ENCODE assay signal across 1 mouse cellular context in the genomic region with DNA sequence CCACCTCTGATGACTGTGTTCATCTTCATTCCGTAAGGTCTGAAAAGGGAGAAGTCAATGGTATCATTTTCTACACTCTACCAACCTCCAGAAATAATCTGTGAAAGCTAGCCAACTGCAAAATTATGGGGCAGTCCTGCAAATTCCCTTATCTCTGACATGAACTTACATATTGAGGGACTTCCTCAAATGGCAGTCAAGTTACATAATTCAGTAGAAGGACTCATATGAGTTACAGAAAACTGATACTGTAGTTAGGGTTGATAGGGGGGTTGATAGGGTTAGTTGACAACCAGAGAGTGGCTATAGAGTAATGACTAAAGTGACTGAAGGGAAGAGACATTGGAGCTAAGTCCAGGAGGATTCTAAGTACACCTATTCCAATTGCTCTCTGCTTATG.
TF ChIP-seq lines count a peak whose summit lies in the region.

No protein-coding gene starts in this region.

TF ChIP-seq in MEL, 35 proteins besides CTCF, POLR2A, EP300 and RAD21 (continued from another document):
- TF ChIP-seq MAFK (IDR thresholded peaks at IDR 0.05; ENCODE audit: borderline replicate concordance, low read depth, low read length) (no peak), NRF1 (IDR thresholded peaks at IDR 0.05; ENCODE audit: insufficient read depth, low read depth, low read length, poor library complexity, severe bottlenecking) (no peak), MAZ (IDR thresholded peaks at IDR 0.05; ENCODE audit: low read depth, low read length) (no peak), UBTF (IDR thresholded peaks at IDR 0.05; ENCODE audit: borderline replicate concordance, insufficient read depth, low read depth, low read length) (no peak), KAT2A (conservative IDR thresholded peaks at IDR 0.05; ENCODE audit: low read depth, low read length) (no peak), POLR2AphosphoS2 (IDR thresholded peaks at IDR 0.05; ENCODE audit: low read length) (no peak), GATA1 (IDR thresholded peaks at IDR 0.05; ENCODE audit: low read depth, low read length) (peak; percentile 97), TCF12 (IDR thresholded peaks at IDR 0.05; ENCODE audit: low read depth, low read length) (peak; percentile 91), ETS1 (IDR thresholded peaks at IDR 0.05; ENCODE audit: low read depth, low read length) (peak; percentile 99), HCFC1 (IDR thresholded peaks at IDR 0.05; ENCODE audit: low read depth, low read length) (peak; percentile 65), MXI1 (IDR thresholded peaks at IDR 0.05; ENCODE audit: low read depth, low read length) (no peak), ZKSCAN1 (IDR thresholded peaks at IDR 0.05; ENCODE audit: low read depth, low read length) (no peak), BHLHE40 (IDR thresholded peaks at IDR 0.05; ENCODE audit: borderline replicate concordance, low read depth, low read length) (peak; percentile 96), RCOR1 (IDR thresholded peaks at IDR 0.05; ENCODE audit: low read depth, low read length) (peak; percentile 90), E2F4 (IDR thresholded peaks at IDR 0.05; ENCODE audit: borderline replicate concordance, low read depth, low read length) (no peak), MYC (IDR thresholded peaks at IDR 0.05; ENCODE audit: low read depth, low read length) (peak; percentile 75; the same call in 1 of the 2 replicates), MYB (IDR thresholded peaks at IDR 0.05; ENCODE audit: low read depth, low read length) (peak; percentile 59; the same call in 1 of the 2 replicates)
